Mouse (Mus musculus) kidney, embryonic 14.5 days (tissue): ENCODE data around the gene Tnni3k. TPM values are rescaled to one million over a fixed set of nuclear protein-coding genes. Genes with fewer than 3 reads are reported as not detected.
"Not testable (repeated sequence)": the region's sequence is repeated elsewhere in the genome, so short reads cannot be mapped to it uniquely, and the experiment has no call there.

Experiments
- ATAC-seq: fragments of 200-750 bp; cut with Nextera tagmentation; 2 replicates; pipeline ENCODE4 v1.8.0; 2017; ENCODE audit warnings: moderate number of reproducible peaks, mild to moderate bottlenecking, moderate TSS enrichment, moderate library complexity; ENCODE audit not compliant: low FRiP score, low TSS enrichment
- H3K27ac ChIP-seq: fragments of 300-500 bp; sonication (generic); 2 replicates; pipeline ENCODE4 v1.5.1; 2014; ENCODE audit warnings: low read depth, mild to moderate bottlenecking, low read length, moderate library complexity, mixed read lengths
- H3K27me3 ChIP-seq: fragments of 300-500 bp; sonication (generic); 2 replicates; pipeline ENCODE4 v1.6.1; 2014; ENCODE audit warnings: mild to moderate bottlenecking, low read length; ENCODE audit not compliant: control insufficient read depth, insufficient read depth
- H3K36me3 ChIP-seq: fragments of 300-500 bp; sonication (generic); 2 replicates; pipeline ENCODE4 v1.6.1; 2014; ENCODE audit warnings: low read length, mixed read lengths; ENCODE audit not compliant: control insufficient read depth, insufficient read depth
- H3K4me1 ChIP-seq: fragments of 300-500 bp; sonication (generic); 2 replicates; pipeline ENCODE4 v1.6.1; 2014; ENCODE audit warnings: low read length, mixed read lengths; ENCODE audit not compliant: control insufficient read depth, insufficient read depth
- H3K4me2 ChIP-seq: fragments of 300-500 bp; sonication (generic); replicated peaks from 2 replicates; pipeline ENCODE4 v1.6.1; 2014; ENCODE audit warnings: low read depth, mild to moderate bottlenecking, low read length
- H3K4me3 ChIP-seq: fragments of 300-500 bp; sonication (generic); 2 replicates; pipeline ENCODE4 v1.5.1; 2014; ENCODE audit warnings: mild to moderate bottlenecking, low read length
- H3K9ac ChIP-seq: fragments of 300-500 bp; sonication (generic); 2 replicates; pipeline ENCODE4 v1.6.1; 2014; ENCODE audit warnings: low read depth, mild to moderate bottlenecking, low read length, moderate library complexity
- H3K9me3 ChIP-seq: fragments of 300-500 bp; sonication (generic); 2 replicates; pipeline ENCODE4 v1.6.1; 2016; ENCODE audit warnings: low read length; ENCODE audit not compliant: control insufficient read depth
- WGBS: fragments of 180-500 bp; shearing (Covaris S2); extraction: QIAGEN DNeasy Blood & Tissue Kit; methylation state at CpG from one replicate; pipeline ENCODE4 v1.1.7; 2014; 5-methylcytosine and 5-hydroxymethylcytosine counted together
- polyA plus RNA-seq: library from polyadenylated mRNA; unstranded; fragments of >200 nt; fragmentation: Nextera tagmentation; extraction: Ambion mirVana; gene quantifications from 2 replicates; pipeline ENCODE4 v1.2.1, GENCODE M21; 2014

Tnni3k gene
- polyA plus RNA-seq, 1 experiment from 2014 or later: not detected

- H3K4me3 ChIP-seq: no peak overlapping the region
- H3K27ac ChIP-seq: no peak overlapping the region
- H3K9ac ChIP-seq: no peak overlapping the region
- H3K4me1 ChIP-seq: no peaks in the 10 kb centered on the region
- H3K36me3 ChIP-seq: no peaks in the 10 kb centered on the region
- no peaks in the 10 kb centered on the region for H3K27me3 ChIP-seq
- ATAC-seq: no peak
- no peaks in the 10 kb centered on the region for H3K9me3 ChIP-seq
- 80% methylated on average over 3 of the region's 3 CpGs for WGBS
- no peak overlapping the region for H3K4me2 ChIP-seq
Observed at GRCm38 (mm10) chr3:154836137-154836536, 219.1 kb downstream of the Tnni3k start.

DNA sequence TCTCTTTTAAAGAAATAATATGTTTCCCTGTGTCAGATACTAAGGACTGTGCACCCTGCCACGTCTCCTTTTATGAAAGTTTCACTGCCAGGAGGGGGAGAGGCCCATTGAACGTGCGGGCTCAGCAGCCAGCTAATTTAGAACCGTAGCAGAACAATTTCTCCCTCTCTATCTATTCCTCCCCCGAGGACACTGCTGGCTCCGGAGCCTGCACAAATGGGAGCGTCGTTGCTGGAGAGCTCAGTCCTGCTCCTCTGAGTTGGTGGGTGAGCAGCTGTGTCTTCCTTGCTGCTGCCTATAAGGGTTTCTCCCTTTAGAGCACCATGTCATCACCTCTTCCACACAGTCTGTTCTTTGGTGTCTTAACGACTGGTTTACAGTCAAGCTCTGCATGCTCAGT is 220.8 kb downstream of the Tnni3k start:
- no peak overlapping the region for H3K4me2 ChIP-seq
- H3K36me3 ChIP-seq: no peaks in the 10 kb centered on the region
- no peak overlapping the region for H3K27ac ChIP-seq
- H3K4me1 ChIP-seq: no peaks in the 10 kb centered on the region
- H3K9ac ChIP-seq: no peak overlapping the region
- H3K9me3 ChIP-seq: no peaks in the 10 kb centered on the region
- no peak for ATAC-seq
- WGBS: 67% methylated on average over 9 of the region's 9 CpGs
- no peak overlapping the region for H3K4me3 ChIP-seq
- no peaks in the 10 kb centered on the region for H3K27me3 ChIP-seq

GRCm38 (mm10) chr3:154825739-154826138 is 229.5 kb downstream of the Tnni3k start:
- H3K4me1 ChIP-seq: no peaks in the 10 kb centered on the region
- no peaks in the 10 kb centered on the region for H3K27me3 ChIP-seq
- no peak overlapping the region for H3K4me2 ChIP-seq
- WGBS: 76% methylated on average over 3 of the region's 3 CpGs
- H3K36me3 ChIP-seq: no peaks in the 10 kb centered on the region
- H3K9ac ChIP-seq: no peak overlapping the region
- no peak overlapping the region for H3K27ac ChIP-seq
- ATAC-seq: no peak
- no peaks in the 10 kb centered on the region for H3K9me3 ChIP-seq
- no peak overlapping the region for H3K4me3 ChIP-seq

GRCm38 (mm10) chr3:154824713-154825112 is 230.5 kb downstream of the Tnni3k start:
- H3K9me3 ChIP-seq: no peaks in the 10 kb centered on the region
- H3K4me1 ChIP-seq: no peaks in the 10 kb centered on the region
- ATAC-seq: no peak
- 80% methylated on average over 4 of the region's 4 CpGs for WGBS
- H3K27me3 ChIP-seq: no peaks in the 10 kb centered on the region
- H3K4me2 ChIP-seq: no peak overlapping the region
- H3K9ac ChIP-seq: no peak overlapping the region
- H3K36me3 ChIP-seq: no peaks in the 10 kb centered on the region
- no peak overlapping the region for H3K27ac ChIP-seq
- no peak overlapping the region for H3K4me3 ChIP-seq

DNA sequence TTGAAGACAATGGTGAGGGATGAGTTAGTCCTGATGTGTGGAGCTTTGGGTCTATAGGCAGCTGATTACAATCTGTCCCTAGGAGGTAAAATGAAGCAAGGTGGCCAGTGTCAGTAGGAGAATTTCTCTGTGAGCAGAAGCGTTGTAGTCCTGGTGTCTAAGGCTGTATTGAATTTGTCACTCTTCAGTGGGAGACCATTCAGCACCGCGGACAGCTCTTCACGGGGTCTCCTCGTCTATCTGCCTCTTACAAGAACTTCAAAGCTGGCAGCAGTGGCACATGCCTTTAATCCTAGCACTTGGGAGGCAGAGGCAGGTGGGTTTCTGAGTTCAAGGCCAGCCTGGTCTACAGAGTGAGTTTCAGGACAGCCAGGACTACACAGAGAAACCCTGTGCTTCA is 235.5 kb downstream of the Tnni3k start:
- H3K27me3 ChIP-seq, H3K9me3 ChIP-seq, H3K4me3 ChIP-seq, H3K4me1 ChIP-seq, H3K36me3 ChIP-seq, H3K9ac ChIP-seq, H3K27ac ChIP-seq, H3K4me2 ChIP-seq: not testable (repeated sequence)
- 0 out of 2 replicates have a peak, but pooled peaks have one; percentile 60 for ATAC-seq
- WGBS: 17% methylated on average over 5 of the region's 5 CpGs

DNA sequence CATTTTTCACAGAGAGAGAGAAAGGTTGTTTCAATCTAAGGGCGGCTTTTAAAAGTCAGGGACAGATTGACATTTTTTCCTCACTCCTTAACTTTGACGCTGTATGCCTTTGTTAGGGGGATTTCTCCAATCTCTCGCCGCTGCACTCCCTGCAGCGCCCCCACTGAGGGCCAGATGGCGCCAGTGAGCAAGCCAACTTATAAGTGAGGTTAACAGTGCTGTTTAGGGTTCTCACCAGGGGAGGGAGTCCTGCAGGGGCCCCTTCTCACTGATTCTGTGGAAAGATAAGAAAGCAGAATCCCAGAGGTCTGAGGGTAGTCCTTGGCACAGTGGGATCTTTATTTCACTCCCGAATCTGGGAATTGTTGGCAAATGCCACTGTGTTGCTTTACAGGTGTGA is 237.5 kb downstream of the Tnni3k start:
- no peaks in the 10 kb centered on the region for H3K4me1 ChIP-seq
- ATAC-seq: peak; percentile 46; the same call in 1 of the 2 replicates
- no peak overlapping the region for H3K9ac ChIP-seq
- no peak overlapping the region for H3K4me2 ChIP-seq
- H3K9me3 ChIP-seq: no peaks in the 10 kb centered on the region
- H3K4me3 ChIP-seq: no peak overlapping the region
- no peak overlapping the region for H3K27ac ChIP-seq
- H3K36me3 ChIP-seq: no peaks in the 10 kb centered on the region
- H3K27me3 ChIP-seq: 0 out of 2 replicates have a peak, but pooled peaks cover 2% of the 10 kb centered on the region
- 9% methylated on average over 7 of the region's 7 CpGs for WGBS

GRCm38 (mm10) chr3:154816801-154817625 is 238.2 kb downstream of the Tnni3k start:
- Histone ChIP-seq H3K27ac (no peak overlapping the region), H3K36me3 (no peaks in the 10 kb centered on the region), H3K27me3 (0 out of 2 replicates have a peak, but pooled peaks cover 2% of the 10 kb centered on the region), H3K4me1 (no peaks in the 10 kb centered on the region), H3K9me3 (no peaks in the 10 kb centered on the region), H3K9ac (no peak overlapping the region), H3K4me3 (no peak overlapping the region), H3K4me2 (no peak overlapping the region)
- 47% methylated on average over 19 of the region's 19 CpGs for WGBS
- ATAC-seq: 0 out of 2 replicates have a peak, but pooled peaks have one; percentile 59

GRCm38 (mm10) chr3:154816231-154816630 is 239.0 kb downstream of the Tnni3k start:
- no peaks in the 10 kb centered on the region for H3K9me3 ChIP-seq
- ATAC-seq: no peak
- H3K4me1 ChIP-seq: no peaks in the 10 kb centered on the region
- 0 out of 2 replicates have a peak, but pooled peaks cover 2% of the 10 kb centered on the region for H3K27me3 ChIP-seq
- no peak overlapping the region for H3K9ac ChIP-seq
- H3K27ac ChIP-seq: no peak overlapping the region
- H3K4me2 ChIP-seq: no peak overlapping the region
- no peak overlapping the region for H3K4me3 ChIP-seq
- WGBS: 71% methylated on average over 3 of the region's 3 CpGs
- H3K36me3 ChIP-seq: no peaks in the 10 kb centered on the region

GRCm38 (mm10) chr3:154815606-154816005 is 239.6 kb downstream of the Tnni3k start:
- Histone ChIP-seq H3K4me3 (no peak overlapping the region), H3K9me3 (no peaks in the 10 kb centered on the region), H3K36me3 (no peaks in the 10 kb centered on the region), H3K27me3 (0 out of 2 replicates have a peak, but pooled peaks cover 2% of the 10 kb centered on the region), H3K9ac (no peak overlapping the region), H3K27ac (no peak overlapping the region), H3K4me1 (no peaks in the 10 kb centered on the region), H3K4me2 (no peak overlapping the region)
- WGBS: 15% methylated on average over 2 of the region's 2 CpGs
- ATAC-seq: no peak
